Mouse (Mus musculus): ENCODE data around the gene Vrk3. TPM values are rescaled to one million over a fixed set of nuclear protein-coding genes. Genes with fewer than 3 reads are reported as not detected.

Vrk3 gene
- polyA plus RNA-seq, 1 experiment from 2014 or later: 54.9 TPM

DNA sequence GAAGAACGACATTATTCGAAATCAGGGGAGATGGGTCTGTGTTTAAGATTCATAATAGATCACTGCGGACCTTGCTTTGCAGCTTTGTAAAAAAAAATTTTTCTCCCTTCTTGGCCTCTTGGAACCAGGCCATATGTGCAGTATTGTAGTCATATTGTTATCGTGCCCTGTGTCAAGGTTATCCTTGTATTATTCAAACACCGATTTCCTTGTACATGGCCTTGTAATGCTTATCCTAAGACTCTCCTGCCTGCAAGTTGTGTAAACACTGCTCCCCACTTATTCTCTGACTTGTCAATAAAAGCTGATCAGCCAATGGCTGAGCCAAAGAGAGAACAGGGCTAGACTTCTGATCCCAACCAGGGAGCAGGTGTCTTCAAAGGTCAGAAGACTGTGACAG is 26.2 kb upstream of the Vrk3 start:
- ATAC-seq (ENCODE audit: low FRiP score, low TSS enrichment): no peak
- no peaks in the 10 kb centered on the region for H3K9me3 ChIP-seq (ENCODE audit: low read length)
- no peak overlapping the region for H3K4me2 ChIP-seq (replicated peaks; ENCODE audit: low read depth, low read length)
- H3K27ac ChIP-seq (ENCODE audit: low read length): no peak overlapping the region
- 84% methylated on average over 5 of the region's 5 CpGs for WGBS
- H3K4me1 ChIP-seq (ENCODE audit: insufficient read depth, low read length): no peaks in the 10 kb centered on the region
- no peaks in the 10 kb centered on the region for H3K36me3 ChIP-seq (ENCODE audit: insufficient read depth, low read length)
- H3K4me3 ChIP-seq (ENCODE audit: low read length): no peak overlapping the region
- H3K9ac ChIP-seq (replicated peaks; ENCODE audit: low read length): no peak overlapping the region
- H3K27me3 ChIP-seq (ENCODE audit: insufficient read depth, low read length): no peaks in the 10 kb centered on the region

DNA sequence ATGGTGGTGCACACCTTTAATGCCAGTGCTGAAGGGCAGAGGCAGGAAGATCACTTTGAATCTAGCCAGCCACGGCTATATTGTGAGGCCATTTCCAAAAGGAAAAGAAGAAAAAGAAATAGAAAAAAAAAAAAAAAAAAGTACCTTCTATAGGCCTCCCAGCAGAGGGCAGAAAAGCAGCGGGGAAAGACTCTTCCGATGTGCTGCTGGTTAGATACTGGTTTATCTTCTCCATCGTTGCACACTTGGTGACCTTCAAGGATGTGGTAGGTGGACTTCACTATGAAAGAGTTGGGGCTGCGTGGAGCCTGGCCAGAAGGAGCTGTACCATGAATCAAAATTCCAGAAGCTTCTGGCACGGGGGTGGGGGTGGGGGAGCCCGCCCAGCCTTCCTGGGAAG is 23.9 kb upstream of the Vrk3 start:
- H3K4me2 ChIP-seq (replicated peaks; ENCODE audit: low read depth, low read length): no peak overlapping the region
- no peak overlapping the region for H3K9ac ChIP-seq (replicated peaks; ENCODE audit: low read length)
- H3K27me3 ChIP-seq (ENCODE audit: insufficient read depth, low read length): no peaks in the 10 kb centered on the region
- no peak overlapping the region for H3K4me3 ChIP-seq (ENCODE audit: low read length)
- ATAC-seq (ENCODE audit: low FRiP score, low TSS enrichment): no peak
- no peak overlapping the region for H3K27ac ChIP-seq (ENCODE audit: low read length)
- H3K4me1 ChIP-seq (ENCODE audit: insufficient read depth, low read length): no peaks in the 10 kb centered on the region
- H3K36me3 ChIP-seq (ENCODE audit: insufficient read depth, low read length): no peaks in the 10 kb centered on the region
- WGBS: 26% methylated on average over 7 of the region's 7 CpGs
- H3K9me3 ChIP-seq (ENCODE audit: low read length): 0 out of 2 replicates have a peak, but pooled peaks cover 3% of the 10 kb centered on the region

DNA sequence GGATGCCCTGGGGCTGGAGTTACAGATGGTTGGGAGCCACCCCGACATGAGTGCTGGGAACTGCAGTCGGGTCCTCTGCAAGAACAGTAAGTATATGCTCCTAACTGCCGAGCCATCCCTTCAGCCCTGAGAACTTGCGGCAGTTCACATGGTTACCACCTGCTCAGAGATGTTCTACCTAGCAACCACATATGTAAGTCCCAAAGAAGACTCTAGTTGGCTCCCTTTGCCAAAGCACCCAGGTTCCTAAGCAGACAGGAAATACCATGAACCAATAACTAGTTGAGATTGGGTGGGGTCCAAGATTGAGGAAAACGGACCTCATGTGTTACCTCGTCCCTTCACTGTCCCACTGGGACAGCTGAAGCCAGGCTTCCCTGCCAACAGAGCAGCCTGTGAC is 21.9 kb upstream of the Vrk3 start:
- H3K27me3 ChIP-seq (ENCODE audit: insufficient read depth, low read length): no peaks in the 10 kb centered on the region
- no peak for ATAC-seq (ENCODE audit: low FRiP score, low TSS enrichment)
- no peak overlapping the region for H3K9ac ChIP-seq (replicated peaks; ENCODE audit: low read length)
- H3K4me2 ChIP-seq (replicated peaks; ENCODE audit: low read depth, low read length): no peak overlapping the region
- no peaks in the 10 kb centered on the region for H3K36me3 ChIP-seq (ENCODE audit: insufficient read depth, low read length)
- 0 out of 2 replicates have a peak, but pooled peaks cover 3% of the 10 kb centered on the region for H3K9me3 ChIP-seq (ENCODE audit: low read length)
- H3K4me1 ChIP-seq (ENCODE audit: insufficient read depth, low read length): no peaks in the 10 kb centered on the region
- no peak overlapping the region for H3K27ac ChIP-seq (ENCODE audit: low read length)
- H3K4me3 ChIP-seq (ENCODE audit: low read length): no peak overlapping the region
- WGBS: 75% methylated on average over 6 of the region's 6 CpGs

DNA sequence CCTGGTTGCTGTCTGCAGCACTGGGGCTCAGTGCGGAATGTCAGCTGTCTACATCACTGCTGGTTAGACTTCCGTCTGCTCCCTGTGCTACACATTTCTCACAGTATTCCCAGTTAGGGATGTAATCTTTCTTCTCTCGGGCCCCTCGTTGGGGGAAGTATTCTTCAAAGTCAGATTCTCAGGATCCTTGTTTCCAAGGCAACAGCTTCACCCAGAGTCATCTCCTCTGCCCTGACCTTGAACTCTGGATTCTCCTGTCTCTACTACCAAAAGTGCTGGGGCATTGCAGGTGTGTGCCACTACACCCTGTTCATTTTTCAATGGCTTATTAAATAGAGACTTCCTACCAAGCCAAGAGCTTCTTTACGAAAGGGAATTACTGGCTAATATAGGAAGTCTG is 21.1 kb upstream of the Vrk3 start:
- H3K27ac ChIP-seq (ENCODE audit: low read length): no peak overlapping the region
- 63% methylated on average over 5 of the region's 5 CpGs for WGBS
- H3K9ac ChIP-seq (replicated peaks; ENCODE audit: low read length): no peak overlapping the region

DNA sequence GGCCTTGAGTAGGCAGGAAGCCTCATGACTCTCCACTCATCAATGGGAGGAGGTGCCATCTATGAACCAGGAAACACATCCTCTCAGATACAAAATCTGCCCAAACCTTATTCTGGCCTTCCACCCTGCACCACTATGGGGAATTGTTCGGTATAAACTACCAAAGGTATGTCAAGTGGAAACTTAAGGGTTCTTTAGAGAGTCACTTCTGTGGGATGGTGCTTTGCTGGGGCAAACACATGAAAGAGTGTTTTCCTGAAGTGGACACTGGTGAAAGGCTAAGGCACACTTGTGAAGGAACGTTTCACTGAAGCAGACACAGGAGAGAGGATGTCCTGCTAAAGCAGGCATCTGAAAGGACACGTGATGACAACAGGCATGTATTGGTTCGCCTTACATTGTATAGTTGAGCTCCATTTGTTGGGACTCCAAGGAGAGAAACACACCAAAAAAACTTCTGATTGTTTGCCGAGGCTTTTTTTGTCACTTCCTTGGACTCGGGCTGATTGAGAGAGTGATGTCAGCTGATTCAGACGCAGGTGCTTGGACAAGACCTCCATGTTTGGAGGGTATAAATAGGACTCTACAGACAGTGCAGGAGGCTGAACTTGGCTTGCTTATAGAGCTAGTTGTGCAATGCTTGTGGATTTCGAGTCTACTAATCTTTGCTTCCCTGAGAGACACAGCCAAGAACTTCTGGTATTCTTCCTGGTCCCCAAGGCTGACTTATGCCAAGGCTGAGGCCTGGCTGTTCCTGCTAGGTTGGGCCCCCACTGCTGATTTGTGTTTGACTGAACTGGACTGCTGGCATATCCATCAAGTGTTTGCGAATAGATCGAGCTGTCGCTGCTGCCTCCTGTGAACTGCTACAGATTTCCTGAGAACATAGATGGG is 19.9 kb upstream of the Vrk3 start:
- no peak overlapping the region for H3K9ac ChIP-seq (replicated peaks; ENCODE audit: low read length)
- no peak overlapping the region for H3K27ac ChIP-seq (ENCODE audit: low read length)
- WGBS: 86% methylated on average over 11 of the region's 11 CpGs
- H3K4me1 ChIP-seq (ENCODE audit: insufficient read depth, low read length): no peaks in the 10 kb centered on the region
- no peak for ATAC-seq (ENCODE audit: low FRiP score, low TSS enrichment)
- peaks cover 9% of the 10 kb centered on the region; the same call in 1 of the 2 replicates for H3K36me3 ChIP-seq (ENCODE audit: insufficient read depth, low read length)
- H3K4me3 ChIP-seq (ENCODE audit: low read length): no peak overlapping the region
- H3K27me3 ChIP-seq (ENCODE audit: insufficient read depth, low read length): no peaks in the 10 kb centered on the region
- no peak overlapping the region for H3K4me2 ChIP-seq (replicated peaks; ENCODE audit: low read depth, low read length)
- 0 out of 2 replicates have a peak, but pooled peaks cover 3% of the 10 kb centered on the region for H3K9me3 ChIP-seq (ENCODE audit: low read length)

More for the DNA sequence above, 21.1 kb upstream of the Vrk3 start:
- Histone ChIP-seq H3K4me2 (replicated peaks; ENCODE audit: low read depth, low read length) (no peak overlapping the region), H3K4me3 (ENCODE audit: low read length) (no peak overlapping the region), H3K36me3 (ENCODE audit: insufficient read depth, low read length) (no peaks in the 10 kb centered on the region; the same call in 1 of the 2 replicates), H3K4me1 (ENCODE audit: insufficient read depth, low read length) (no peaks in the 10 kb centered on the region), H3K9me3 (ENCODE audit: low read length) (0 out of 2 replicates have a peak, but pooled peaks cover 3% of the 10 kb centered on the region), H3K27me3 (ENCODE audit: insufficient read depth, low read length) (no peaks in the 10 kb centered on the region)
- ATAC-seq (ENCODE audit: low FRiP score, low TSS enrichment): no peak

DNA sequence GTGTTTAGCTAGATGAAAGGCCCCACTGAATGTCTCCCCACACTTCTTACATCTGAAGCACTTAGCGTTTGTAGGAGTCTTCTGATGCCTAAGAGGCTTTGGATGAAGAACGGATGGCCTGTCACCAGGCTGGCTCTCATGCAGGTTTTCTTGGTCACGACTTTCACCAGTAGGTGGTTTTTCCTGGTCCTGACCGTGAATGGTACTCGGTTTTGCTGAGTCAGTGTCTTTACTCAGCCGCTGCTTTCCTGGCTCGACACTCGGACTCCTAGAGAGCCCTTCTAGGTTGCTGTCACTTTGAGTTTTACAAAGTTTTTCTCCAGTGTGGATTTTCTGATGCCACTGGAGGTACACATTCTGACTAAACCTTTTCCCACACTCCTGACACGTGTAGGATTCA is 14.5 kb upstream of the Vrk3 start:
- Histone ChIP-seq H3K27ac (ENCODE audit: low read length) (no peak overlapping the region), H3K9me3 (ENCODE audit: low read length) (no peaks in the 10 kb centered on the region), H3K9ac (replicated peaks; ENCODE audit: low read length) (no peak overlapping the region), H3K4me2 (replicated peaks; ENCODE audit: low read depth, low read length) (no peak overlapping the region), H3K27me3 (ENCODE audit: insufficient read depth, low read length) (no peaks in the 10 kb centered on the region), H3K36me3 (ENCODE audit: insufficient read depth, low read length) (peaks cover 16% of the 10 kb centered on the region), H3K4me1 (ENCODE audit: insufficient read depth, low read length) (no peaks in the 10 kb centered on the region), H3K4me3 (ENCODE audit: low read length) (no peak overlapping the region)
- no peak for ATAC-seq (ENCODE audit: low FRiP score, low TSS enrichment)
- WGBS: 87% methylated on average over 9 of the region's 9 CpGs

DNA sequence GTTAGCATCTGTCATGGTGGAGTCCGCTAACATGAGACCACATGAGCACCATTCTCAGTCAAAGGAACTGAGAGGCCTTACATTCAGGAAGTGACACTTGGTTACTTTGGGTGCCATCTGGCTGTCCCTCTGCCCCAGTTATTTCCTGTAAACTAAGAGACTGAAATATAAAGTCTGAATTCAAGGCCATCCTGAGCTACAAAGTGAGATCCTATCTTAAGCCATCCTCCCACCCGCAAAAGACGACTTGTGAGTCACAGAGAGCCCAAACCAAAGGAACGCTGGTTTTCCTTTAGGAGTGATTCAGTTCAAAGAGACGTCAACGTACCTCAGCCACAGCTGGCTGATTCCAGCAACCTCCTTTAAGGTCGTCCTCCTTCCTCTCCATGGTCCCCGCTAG is 6.9 kb upstream of the Vrk3 start:
- no peak for ATAC-seq (ENCODE audit: low FRiP score, low TSS enrichment)
- Histone ChIP-seq H3K27ac (ENCODE audit: low read length) (no peak overlapping the region), H3K9me3 (ENCODE audit: low read length) (no peaks in the 10 kb centered on the region), H3K27me3 (ENCODE audit: insufficient read depth, low read length) (no peaks in the 10 kb centered on the region), H3K4me1 (ENCODE audit: insufficient read depth, low read length) (0 out of 2 replicates have a peak, but pooled peaks cover 7% of the 10 kb centered on the region), H3K36me3 (ENCODE audit: insufficient read depth, low read length) (0 out of 2 replicates have a peak, but pooled peaks cover 3% of the 10 kb centered on the region), H3K9ac (replicated peaks; ENCODE audit: low read length) (no peak overlapping the region), H3K4me3 (ENCODE audit: low read length) (no peak overlapping the region), H3K4me2 (replicated peaks; ENCODE audit: low read depth, low read length) (no peak overlapping the region)
- 72% methylated on average over 8 of the region's 8 CpGs for WGBS

DNA sequence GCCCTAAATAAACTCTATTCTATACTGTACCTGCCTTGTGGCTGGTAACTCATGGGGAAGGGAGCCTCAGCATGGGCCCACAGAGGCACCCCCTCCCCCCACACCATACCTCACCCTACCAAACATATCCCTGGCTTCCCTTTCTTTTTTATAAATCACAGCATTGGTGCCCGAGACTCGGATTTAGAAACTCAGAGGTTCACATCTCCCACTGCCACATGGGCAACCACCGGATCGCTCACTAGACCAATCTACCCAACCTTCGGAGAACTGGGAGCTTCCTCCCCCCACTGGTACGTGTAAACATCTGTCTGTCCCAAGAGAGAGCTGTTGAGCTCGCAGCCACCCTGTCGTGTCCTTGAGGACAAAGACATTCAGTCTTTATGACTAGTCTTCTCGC is 3.9 kb upstream of the Vrk3 start:
- no peaks in the 10 kb centered on the region for H3K9me3 ChIP-seq (ENCODE audit: low read length)
- no peaks in the 10 kb centered on the region for H3K27me3 ChIP-seq (ENCODE audit: insufficient read depth, low read length)
- peak overlapping the region; percentile 77; the same call in 1 of the 2 replicates for H3K4me2 ChIP-seq (replicated peaks; ENCODE audit: low read depth, low read length)
- 46% methylated on average over 9 of the region's 9 CpGs for WGBS
- H3K27ac ChIP-seq (ENCODE audit: low read length): no peak overlapping the region
- no peak for ATAC-seq (ENCODE audit: low FRiP score, low TSS enrichment)
- no peak overlapping the region; the same call in 1 of the 2 replicates for H3K4me3 ChIP-seq (ENCODE audit: low read length)
- H3K4me1 ChIP-seq (ENCODE audit: insufficient read depth, low read length): peaks cover 21% of the 10 kb centered on the region
- H3K9ac ChIP-seq (replicated peaks; ENCODE audit: low read length): peak overlapping the region; percentile 54; the same call in 1 of the 2 replicates
- H3K36me3 ChIP-seq (ENCODE audit: insufficient read depth, low read length): no peaks in the 10 kb centered on the region

DNA sequence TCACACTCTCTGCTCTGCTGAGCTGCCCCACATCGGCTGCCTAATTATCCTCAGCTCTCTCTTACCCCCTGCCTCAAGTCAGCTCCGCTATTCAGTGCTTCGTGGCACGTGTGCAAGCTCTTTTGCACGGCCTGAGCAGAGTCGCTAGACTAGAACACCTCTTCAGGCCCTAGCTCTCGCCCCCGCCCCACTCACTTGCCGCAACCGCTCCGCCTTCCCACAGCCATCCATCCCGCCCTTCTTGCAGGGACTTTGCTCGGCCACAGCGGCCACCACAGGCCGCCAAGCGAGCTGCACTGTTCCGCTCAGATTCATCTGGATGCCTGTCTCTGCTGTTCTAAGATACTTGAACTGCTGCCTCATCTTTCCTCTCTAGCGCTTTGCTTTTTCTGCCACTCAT is 3.1 kb upstream of the Vrk3 start:
- WGBS: 0% methylated on average over 18 of the region's 18 CpGs
- Histone ChIP-seq H3K27ac (ENCODE audit: low read length) (no peak overlapping the region), H3K9ac (replicated peaks; ENCODE audit: low read length) (peak overlapping the region; percentile 54)

DNA sequence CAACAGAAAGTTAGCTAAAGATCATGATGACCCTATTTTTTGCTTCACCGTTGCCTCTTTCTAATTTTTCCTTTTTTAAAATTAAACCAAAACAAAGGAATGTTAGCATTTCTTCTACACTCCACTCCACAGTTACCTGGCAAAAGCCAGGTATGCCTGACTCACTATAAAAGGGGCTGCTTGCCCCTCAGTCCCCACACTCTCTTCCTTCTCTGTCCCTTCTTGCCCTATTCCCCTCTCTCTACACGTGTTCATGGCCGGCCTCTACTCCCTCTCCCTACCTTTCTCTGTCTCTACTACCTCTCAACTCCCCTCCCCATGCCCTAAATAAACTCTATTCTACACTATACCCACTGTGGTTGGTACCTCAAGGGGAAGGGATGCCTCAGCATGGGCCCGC is 1.1 kb upstream of the Vrk3 start:
- Histone ChIP-seq H3K9ac (replicated peaks; ENCODE audit: low read length) (no peak overlapping the region), H3K36me3 (ENCODE audit: insufficient read depth, low read length) (peaks cover 3% of the 10 kb centered on the region; the same call in 1 of the 2 replicates), H3K27ac (ENCODE audit: low read length) (no peak overlapping the region), H3K9me3 (ENCODE audit: low read length) (no peaks in the 10 kb centered on the region), H3K4me1 (ENCODE audit: insufficient read depth, low read length) (peaks cover 23% of the 10 kb centered on the region), H3K27me3 (ENCODE audit: insufficient read depth, low read length) (no peaks in the 10 kb centered on the region), H3K4me3 (ENCODE audit: low read length) (peak overlapping the region; percentile 75), H3K4me2 (replicated peaks; ENCODE audit: low read depth, low read length) (peak overlapping the region; percentile 74)
- 74% methylated on average over 4 of the region's 4 CpGs for whole genome bisulfite sequencing
- no peak for ATAC-seq (ENCODE audit: low FRiP score, low TSS enrichment)

More for the DNA sequence above, 3.1 kb upstream of the Vrk3 start:
- peak; percentile 55 for ATAC-seq (ENCODE audit: low FRiP score, low TSS enrichment)
- H3K27me3 ChIP-seq (ENCODE audit: insufficient read depth, low read length): no peaks in the 10 kb centered on the region
- no peaks in the 10 kb centered on the region for H3K36me3 ChIP-seq (ENCODE audit: insufficient read depth, low read length)
- H3K4me1 ChIP-seq (ENCODE audit: insufficient read depth, low read length): peaks cover 23% of the 10 kb centered on the region
- H3K4me3 ChIP-seq (ENCODE audit: low read length): peak overlapping the region; percentile 47
- H3K4me2 ChIP-seq (replicated peaks; ENCODE audit: low read depth, low read length): peak overlapping the region; percentile 77
- no peaks in the 10 kb centered on the region for H3K9me3 ChIP-seq (ENCODE audit: low read length)
